In the genomic region with DNA sequence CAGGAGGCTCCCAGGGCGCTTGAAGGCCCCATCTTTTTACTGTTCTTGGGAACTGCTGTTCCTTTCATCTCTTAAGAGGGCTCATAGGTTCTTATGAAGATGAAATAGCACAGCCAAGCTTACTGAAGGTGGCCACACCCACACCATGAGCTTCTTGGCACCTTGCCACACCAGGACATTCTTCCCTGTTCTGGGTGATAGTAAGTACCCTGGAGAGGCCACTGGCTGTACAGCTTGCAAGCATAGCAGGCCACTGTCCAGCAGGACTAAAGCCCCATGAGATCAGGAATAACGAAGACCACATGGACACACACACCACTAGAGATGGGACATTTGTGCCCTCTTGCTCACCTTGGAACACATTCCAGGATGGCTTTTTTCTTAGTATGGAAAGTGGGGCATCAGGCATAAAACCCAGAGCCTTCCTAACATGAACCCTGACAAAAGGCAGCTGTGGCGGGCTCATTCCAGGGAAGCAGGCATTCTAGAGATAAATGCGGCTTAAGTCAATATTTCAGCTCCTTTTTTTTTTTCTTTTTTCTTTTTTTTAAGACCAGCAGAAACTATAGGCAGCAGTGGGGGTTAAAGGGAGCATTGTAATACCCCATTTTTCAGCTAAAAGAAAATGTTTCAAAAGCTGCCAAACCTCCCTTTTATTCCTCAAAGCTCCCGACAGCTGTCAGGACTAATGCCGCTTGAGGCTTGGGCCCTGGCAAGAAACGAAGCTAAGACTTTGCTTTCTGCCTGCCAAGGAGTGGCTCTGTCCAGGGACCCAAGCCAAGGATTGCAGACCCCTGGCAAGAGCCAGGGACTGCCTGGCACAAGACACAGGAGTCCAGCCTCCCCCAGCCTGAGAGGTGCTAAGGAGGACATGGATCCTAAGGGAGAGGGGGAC, we compare ENCODE assay signal across 8 mouse cellular contexts.
DNase-seq lines count a peak whose midpoint lies in the region; ATAC-seq lines count a peak whose summit lies in the region.

No protein-coding gene starts in this region.

- H3K4me3 ChIP-seq in forebrain, embryonic 12.5 days (replicated peaks), result no peak overlapping the region
- H3K4me3 ChIP-seq in forebrain, embryonic 10.5 days, result no peak overlapping the region
- no peak overlapping the region for H3K4me3 ChIP-seq in intestine, embryonic 15.5 days (replicated peaks)
- no peak overlapping the region for H3K4me3 ChIP-seq in limb, embryonic 15.5 days

- no peaks in the 10 kb centered on the region for H3K27me3 ChIP-seq in forebrain, embryonic 12.5 days
- H3K27me3 ChIP-seq in forebrain, embryonic 10.5 days (ENCODE audit: poor library complexity, severe bottlenecking), result no peaks in the 10 kb centered on the region
- no peaks in the 10 kb centered on the region for H3K27me3 ChIP-seq in intestine, embryonic 15.5 days (replicated peaks)
- no peaks in the 10 kb centered on the region for H3K27me3 ChIP-seq in limb, embryonic 15.5 days

- no peak overlapping the region for H3K9ac ChIP-seq in forebrain, embryonic 12.5 days
- no peak overlapping the region for H3K9ac ChIP-seq in intestine, embryonic 15.5 days
- no peak overlapping the region for H3K9ac ChIP-seq in limb, embryonic 15.5 days

- 0 out of 2 replicates have a peak overlapping the region, but pooled peaks have one; percentile 50 for H3K27ac ChIP-seq in forebrain, embryonic 12.5 days
- H3K27ac ChIP-seq in forebrain, embryonic 10.5 days, result no peak overlapping the region
- H3K27ac ChIP-seq in intestine, embryonic 15.5 days, result peak overlapping the region; percentile 58; the same call in 1 of the 2 replicates
- peak overlapping the region; percentile 62 for H3K27ac ChIP-seq in limb, embryonic 15.5 days

- peak; percentile 14; the same call in 1 of the 2 replicates for ATAC-seq in forebrain, embryonic 12.5 days (ENCODE audit: low FRiP score)
- ATAC-seq in intestine, embryonic 15.5 days, result peak; percentile 73
- peak; percentile 50; the same call in 1 of the 2 replicates for ATAC-seq in limb, embryonic 15.5 days (ENCODE audit: insufficient number of reproducible peaks, low FRiP score, low TSS enrichment, low read depth)

- peaks cover 12% of the 10 kb centered on the region for H3K4me1 ChIP-seq in forebrain, embryonic 12.5 days
- H3K4me1 ChIP-seq in forebrain, embryonic 10.5 days, result peaks cover 9% of the 10 kb centered on the region
- peaks cover 15% of the 10 kb centered on the region; the same call in 1 of the 2 replicates for H3K4me1 ChIP-seq in intestine, embryonic 15.5 days (replicated peaks)
- H3K4me1 ChIP-seq in limb, embryonic 15.5 days, result peaks cover 14% of the 10 kb centered on the region

- DNase-seq in forebrain, embryonic 10.5 days (ENCODE audit: extremely low spot score, low spot score), result no peak
- peak; percentile 46 for DNase-seq in right cerebral cortex, adult 18-20 months
- DNase-seq in right cerebral cortex, postnatal 25 days, result no peak
- DNase-seq in urinary bladder, postnatal 4 days (ENCODE audit: low spot score in 2 of 2), result peak; percentile 48 to 69
- no peak for DNase-seq in thymus, postnatal 10 days (ENCODE audit: low spot score in 2 of 2)

- WGBS in forebrain, embryonic 12.5 days, result 43% methylated on average over 7 of the region's 7 CpGs
- 76% methylated on average over 7 of the region's 7 CpGs for WGBS in forebrain, embryonic 10.5 days
- 48% methylated on average over 7 of the region's 7 CpGs for WGBS in intestine, embryonic 15.5 days
- WGBS in limb, embryonic 15.5 days, result 54% methylated on average over 7 of the region's 7 CpGs

- no peak overlapping the region for H3K4me2 ChIP-seq in forebrain, embryonic 12.5 days
- no peak overlapping the region for H3K4me2 ChIP-seq in intestine, embryonic 15.5 days (replicated peaks)
- H3K4me2 ChIP-seq in limb, embryonic 15.5 days, result no peak overlapping the region

- H3K9me3 ChIP-seq in forebrain, embryonic 12.5 days, result no peaks in the 10 kb centered on the region
- H3K9me3 ChIP-seq in forebrain, embryonic 10.5 days, result no peaks in the 10 kb centered on the region
- H3K9me3 ChIP-seq in intestine, embryonic 15.5 days, result no peaks in the 10 kb centered on the region
- H3K9me3 ChIP-seq in limb, embryonic 15.5 days, result no peaks in the 10 kb centered on the region

- no peaks in the 10 kb centered on the region for H3K36me3 ChIP-seq in forebrain, embryonic 12.5 days (replicated peaks)
- H3K36me3 ChIP-seq in forebrain, embryonic 10.5 days (replicated peaks), result peaks cover 53% of the 10 kb centered on the region
- H3K36me3 ChIP-seq in intestine, embryonic 15.5 days, result 0 out of 2 replicates have a peak, but pooled peaks cover 14% of the 10 kb centered on the region
- H3K36me3 ChIP-seq in limb, embryonic 15.5 days, result peaks cover 54% of the 10 kb centered on the region

Comparison
In these comparisons a context has a peak if more than half of its experiments do, and no peak if none do; other contexts are left out.
1. DNase-seq: peak in right cerebral cortex, adult 18-20 months (single experiment) and urinary bladder, postnatal 4 days (2 of 2); none in forebrain, embryonic 10.5 days (single experiment), right cerebral cortex, postnatal 25 days (single experiment) and thymus, postnatal 10 days (0 of 2).
2. ATAC-seq: peak in every context shown above with its lines; median percentile 73 in intestine, embryonic 15.5 days; 50 in limb, embryonic 15.5 days; 14 in forebrain, embryonic 12.5 days.